Mouse (Mus musculus): ENCODE data around the gene Zmynd11. TPM values are rescaled to one million over a fixed set of nuclear protein-coding genes. Genes with fewer than 3 reads are reported as not detected.

Gene Zmynd11
- total RNA-seq, 1 experiment from 2014 or later = 348 TPM

DNA sequence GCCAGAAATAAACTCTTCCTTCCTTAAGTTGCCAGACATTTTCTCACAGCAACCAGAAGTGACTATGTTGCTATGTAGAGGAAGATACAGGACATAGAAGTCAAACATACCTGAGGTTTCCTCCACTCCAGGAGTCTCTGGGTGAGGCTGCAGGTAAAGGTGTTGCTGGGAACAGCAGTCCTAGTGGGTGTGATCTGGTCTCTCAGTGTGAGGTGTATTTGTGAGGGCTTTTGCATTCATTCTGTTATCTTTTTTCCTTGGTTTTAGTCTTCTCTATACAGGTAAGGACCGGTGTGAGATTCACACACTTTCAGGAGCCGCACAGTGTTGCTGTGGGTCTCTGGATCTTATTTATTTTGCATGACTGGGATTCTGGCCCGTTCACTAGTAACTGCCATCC is 83.6 kb downstream of the Zmynd11 start:
- ATAC-seq (ENCODE audit: extremely low read depth, insufficient number of reproducible peaks, low FRiP score, poor library complexity, severe bottlenecking) = no peak

DNA sequence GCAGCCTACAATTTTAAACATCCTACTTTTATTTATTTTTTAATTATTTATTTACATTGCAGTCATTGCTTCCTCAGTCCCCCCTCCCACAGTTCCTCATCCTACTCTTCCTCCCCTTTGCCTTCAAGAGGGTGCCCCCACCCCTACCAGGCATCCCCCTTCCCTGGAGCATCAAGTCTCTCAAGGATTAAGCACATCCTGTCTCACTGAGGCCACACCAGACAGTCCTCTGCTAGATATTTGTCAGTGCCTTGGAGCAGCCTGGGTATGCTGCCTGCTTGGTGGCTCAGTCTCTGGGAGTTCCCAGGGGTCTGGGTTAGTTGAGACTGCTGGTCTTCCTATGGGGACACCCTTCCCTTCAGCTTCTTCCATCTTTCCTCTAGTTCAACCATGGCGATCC is 91.0 kb downstream of the Zmynd11 start:
- no peak for ATAC-seq (ENCODE audit: extremely low read depth, insufficient number of reproducible peaks, low FRiP score, poor library complexity, severe bottlenecking)

GRCm38 (mm10) chr13:9669246-9669645 is 95.9 kb downstream of the Zmynd11 start:
- no peak for ATAC-seq (ENCODE audit: extremely low read depth, insufficient number of reproducible peaks, low FRiP score, poor library complexity, severe bottlenecking)

- no peak for ATAC-seq (ENCODE audit: extremely low read depth, insufficient number of reproducible peaks, low FRiP score, poor library complexity, severe bottlenecking)
Measured at GRCm38 (mm10) chr13:9667954-9668496, 97.1 kb downstream of the Zmynd11 start.

GRCm38 (mm10) chr13:9663593-9663992 is 101.5 kb downstream of the Zmynd11 start:
- no peak for ATAC-seq (ENCODE audit: extremely low read depth, insufficient number of reproducible peaks, low FRiP score, poor library complexity, severe bottlenecking)

GRCm38 (mm10) chr13:9660711-9661110 is 104.4 kb downstream of the Zmynd11 start:
- no peak for ATAC-seq (ENCODE audit: extremely low read depth, insufficient number of reproducible peaks, low FRiP score, poor library complexity, severe bottlenecking)

DNA sequence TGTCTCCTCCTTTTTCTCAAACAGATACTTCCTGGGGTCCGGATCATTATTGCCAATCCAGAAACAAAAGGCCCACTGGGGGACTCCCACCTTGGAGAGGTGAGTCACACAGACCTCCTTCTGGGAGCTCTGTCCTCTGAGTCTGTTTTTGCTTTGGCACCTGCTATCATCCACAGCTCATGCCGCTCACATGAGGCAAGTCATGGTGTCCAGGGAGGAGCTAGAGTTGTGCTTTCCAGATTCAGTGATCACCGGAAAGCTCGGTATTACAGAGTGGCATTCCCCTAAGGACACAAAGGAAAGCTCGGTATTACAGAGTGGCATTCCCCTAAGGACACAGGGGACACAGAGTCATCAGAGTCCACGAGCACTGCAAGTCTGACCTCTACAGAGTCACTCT is 108.5 kb downstream of the Zmynd11 start:
- ATAC-seq (ENCODE audit: extremely low read depth, insufficient number of reproducible peaks, low FRiP score, poor library complexity, severe bottlenecking) = no peak

GRCm38 (mm10) chr13:9653018-9653417 is 112.1 kb downstream of the Zmynd11 start:
- ATAC-seq (ENCODE audit: extremely low read depth, insufficient number of reproducible peaks, low FRiP score, poor library complexity, severe bottlenecking) = no peak

DNA sequence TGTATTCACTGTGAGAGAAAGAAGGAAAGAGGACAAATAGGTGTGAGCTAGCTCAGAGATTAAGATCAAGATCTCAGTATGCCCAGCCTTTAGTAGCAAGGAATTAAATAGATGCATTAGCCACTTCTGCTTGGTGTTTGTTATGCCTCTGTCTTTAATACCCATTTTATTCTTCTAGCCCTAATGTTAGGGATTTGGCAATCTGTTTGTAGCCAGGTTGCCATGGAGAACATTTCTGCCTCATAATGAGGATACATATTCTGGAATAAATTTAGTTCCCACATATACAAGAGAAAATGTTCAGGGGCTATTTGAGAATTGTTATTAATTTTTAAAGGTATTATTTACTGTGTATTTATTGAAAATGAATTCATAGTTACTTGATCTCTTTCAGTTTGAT is 114.5 kb downstream of the Zmynd11 start:
- no peak for ATAC-seq (ENCODE audit: extremely low read depth, insufficient number of reproducible peaks, low FRiP score, poor library complexity, severe bottlenecking)

DNA sequence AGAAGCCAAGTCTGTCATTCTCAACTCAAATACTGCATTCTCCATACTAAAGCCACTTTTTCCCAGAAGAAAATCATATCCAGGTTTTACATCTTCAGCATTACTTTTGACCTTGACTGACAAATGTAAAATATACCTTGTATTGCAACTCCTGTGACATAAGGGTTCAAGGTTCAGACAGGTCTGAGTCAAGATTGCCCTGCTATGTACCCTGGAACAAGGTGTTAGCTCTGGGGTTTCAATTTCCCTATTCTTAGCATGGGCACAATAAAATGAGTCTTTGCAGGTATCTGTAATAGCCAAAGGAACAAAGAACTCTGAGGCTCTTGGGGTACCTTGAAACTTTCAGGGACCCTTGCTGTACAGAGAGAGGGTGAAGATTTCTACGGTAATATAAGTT is 115.2 kb downstream of the Zmynd11 start:
- ATAC-seq (ENCODE audit: extremely low read depth, insufficient number of reproducible peaks, low FRiP score, poor library complexity, severe bottlenecking) = no peak

DNA sequence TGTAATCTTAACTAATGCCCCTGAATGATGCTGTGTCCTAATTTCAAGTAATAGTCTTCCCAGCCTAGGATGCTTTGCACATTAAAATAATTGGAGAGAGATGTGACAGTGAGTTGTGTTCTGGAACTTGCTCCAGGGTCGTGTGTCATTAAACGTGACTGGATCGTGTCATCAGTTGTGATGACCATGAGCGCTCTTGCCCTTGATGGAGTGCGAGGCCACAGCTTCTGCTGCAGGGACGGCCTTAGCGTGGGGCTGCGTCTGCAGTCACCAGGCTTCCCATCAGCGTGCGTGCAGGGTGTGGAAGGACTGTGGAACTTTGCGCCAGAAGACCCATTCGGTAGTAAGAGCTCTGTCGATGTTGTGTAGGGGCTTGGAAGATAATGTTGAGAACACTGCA is 116.4 kb downstream of the Zmynd11 start:
- no peak for ATAC-seq (ENCODE audit: extremely low read depth, insufficient number of reproducible peaks, low FRiP score, poor library complexity, severe bottlenecking)

GRCm38 (mm10) chr13:9637949-9638348 is 127.2 kb downstream of the Zmynd11 start:
- ATAC-seq (ENCODE audit: extremely low read depth, insufficient number of reproducible peaks, low FRiP score, poor library complexity, severe bottlenecking) = no peak

GRCm38 (mm10) chr13:9636505-9636904 is 128.6 kb downstream of the Zmynd11 start:
- ATAC-seq (ENCODE audit: extremely low read depth, insufficient number of reproducible peaks, low FRiP score, poor library complexity, severe bottlenecking) = 0 out of 2 replicates have a peak, but pooled peaks have one; percentile 23

GRCm38 (mm10) chr13:9635951-9636350 is 129.2 kb downstream of the Zmynd11 start:
- ATAC-seq (ENCODE audit: extremely low read depth, insufficient number of reproducible peaks, low FRiP score, poor library complexity, severe bottlenecking) = no peak
